Mouse (Mus musculus) small intestine, adult 2 months (tissue): ENCODE data around the gene Eif3b. TPM values are rescaled to one million over a fixed set of nuclear protein-coding genes. Genes with fewer than 3 reads are reported as not detected.
A peak's percentile ranks its signal among the peaks of the same experiment; 100 is the strongest.
"Not testable (repeated sequence)": the region's sequence is repeated elsewhere in the genome, so short reads cannot be mapped to it uniquely, and the experiment has no call there.

Source experiments
- H3K27ac ChIP-seq: fragments of 200-500 bp; 2 replicates; pipeline ENCODE4 v1.5.1; 2012; ENCODE audit warnings: low read depth, low read length, control low read depth, inconsistent platforms; ENCODE audit not compliant: insufficient read depth
- H3K27me3 ChIP-seq: fragments of 200-500 bp; 2 replicates; pipeline ENCODE4 v1.6.1; 2012; ENCODE audit warnings: mild to moderate bottlenecking, moderate library complexity, low read length, inconsistent platforms; ENCODE audit not compliant: control insufficient read depth, insufficient read depth
- H3K36me3 ChIP-seq: fragments of 200-500 bp; 2 replicates; pipeline ENCODE4 v1.6.1; 2012; ENCODE audit warnings: mild to moderate bottlenecking, low read length, control low read depth, inconsistent platforms; ENCODE audit not compliant: control insufficient read depth, insufficient read depth
- H3K4me1 ChIP-seq: fragments of 200-500 bp; 2 replicates; pipeline ENCODE4 v1.6.1; 2012; ENCODE audit warnings: low read length, inconsistent platforms, mixed read lengths; ENCODE audit not compliant: control insufficient read depth, insufficient read depth, insufficient read length
- H3K4me3 ChIP-seq: fragments of 200-500 bp; 2 replicates; pipeline ENCODE4 v1.5.1; 2012; ENCODE audit warnings: low read depth, mild to moderate bottlenecking, control low read depth, inconsistent platforms, low read length, moderate library complexity
- CTCF ChIP-seq: fragments of 200-500 bp; IDR thresholded peaks from 2 replicates; pipeline ENCODE4 v1.5.1; 2012; ENCODE audit warnings: low read depth, mild to moderate bottlenecking, control low read depth, inconsistent platforms, low read length, moderate library complexity, mixed read lengths; ENCODE audit not compliant: insufficient replicate concordance, insufficient read length; ENCODE audit errors: extremely low read depth
- POLR2A ChIP-seq: fragments of 200-500 bp; IDR thresholded peaks from 2 replicates; pipeline ENCODE4 v1.6.1; 2012; ENCODE audit warnings: low read depth, mild to moderate bottlenecking, control low read depth, inconsistent platforms, low read length, moderate library complexity
- WGBS: fragments of 180-500 bp; shearing (Covaris S2); methylation state at CpG from one replicate; pipeline ENCODE4 v1.1.7; 2018; 5-methylcytosine and 5-hydroxymethylcytosine counted together
- polyA plus RNA-seq: library from polyadenylated mRNA; depleted of rRNA; stranded (reverse); fragments of >200 nt; gene quantifications from 2 replicates; pipeline ENCODE4 v1.2.3, GENCODE M21; 2012

Gene Eif3b
- polyA plus RNA-seq, 1 experiment = 68.3 TPM

DNA sequence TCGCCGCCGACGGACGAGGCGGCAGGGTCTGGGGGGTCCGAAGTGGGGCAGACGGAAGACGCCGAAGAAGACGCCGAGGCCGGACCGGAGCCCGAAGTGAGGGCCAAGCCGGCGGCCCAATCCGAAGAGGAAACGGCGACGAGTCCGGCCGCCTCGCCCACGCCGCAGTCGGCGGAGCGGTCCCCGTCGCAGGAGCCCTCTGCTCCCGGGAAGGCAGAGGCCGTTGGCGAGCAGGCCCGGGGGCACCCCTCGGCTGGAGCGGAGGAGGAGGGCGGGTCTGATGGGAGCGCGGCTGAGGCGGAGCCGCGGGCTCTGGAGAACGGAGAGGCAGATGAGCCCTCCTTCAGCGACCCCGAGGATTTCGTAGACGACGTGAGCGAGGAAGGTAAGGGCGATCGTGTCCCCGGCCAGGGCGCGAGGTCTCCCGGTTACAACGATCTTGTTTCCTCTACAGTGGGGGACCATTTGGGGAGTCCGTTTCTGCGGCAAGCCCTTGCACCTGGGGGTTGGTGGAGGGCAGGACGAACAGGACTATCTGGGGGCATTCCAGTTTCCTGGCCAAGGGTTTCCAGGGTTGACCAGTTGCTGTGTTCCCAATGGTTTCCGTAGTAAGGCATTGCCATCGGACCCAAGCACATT, 433 bp downstream of the Eif3b start:
- peak overlapping the region; percentile 94 for H3K4me3 ChIP-seq
- peaks cover 4% of the 10 kb centered on the region; the same call in 1 of the 2 replicates for H3K4me1 ChIP-seq
- WGBS = 1% methylated on average over 62 of the region's 62 CpGs
- H3K36me3 ChIP-seq = no peaks in the 10 kb centered on the region; the same call in 1 of the 2 replicates
- H3K27ac ChIP-seq = peak overlapping the region; percentile 54; the same call in 1 of the 2 replicates
- TF ChIP-seq POLR2A = no peak
- no peak for TF ChIP-seq CTCF
- no peaks in the 10 kb centered on the region for H3K27me3 ChIP-seq

DNA sequence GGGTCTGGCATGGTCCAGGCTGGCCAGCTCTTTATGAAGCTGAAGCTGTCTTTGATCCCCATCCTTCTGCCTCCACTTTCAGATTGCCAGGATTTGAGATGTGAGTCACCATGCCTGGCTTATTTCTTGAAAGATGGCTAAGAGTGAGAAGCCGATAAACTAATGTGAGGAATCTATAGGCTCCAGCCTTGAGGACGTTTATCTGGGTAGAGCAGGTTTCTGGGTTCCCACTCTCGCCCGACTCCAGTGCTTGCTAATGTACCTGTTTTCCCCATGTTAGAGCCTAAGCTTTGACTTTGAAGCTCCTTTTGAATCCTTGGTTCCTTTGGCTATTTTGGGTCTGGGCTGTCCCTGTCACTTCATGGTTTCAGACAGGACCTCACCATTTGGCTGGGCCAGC, 1.5 kb downstream of the Eif3b start:
- Histone ChIP-seq H3K4me1 (peaks cover 4% of the 10 kb centered on the region; the same call in 1 of the 2 replicates), H3K4me3 (peak overlapping the region; percentile 11), H3K27ac (no peak overlapping the region), H3K27me3 (no peaks in the 10 kb centered on the region), H3K36me3 (peaks cover 3% of the 10 kb centered on the region; the same call in 1 of the 2 replicates)
- WGBS = 17% methylated on average over 4 of the region's 4 CpGs
- TF ChIP-seq CTCF (no peak), POLR2A (no peak)

- Histone ChIP-seq H3K4me3 (no peak overlapping the region), H3K36me3 (peaks cover 43% of the 10 kb centered on the region), H3K27ac (no peak overlapping the region), H3K27me3 (no peaks in the 10 kb centered on the region), H3K4me1 (peaks cover 4% of the 10 kb centered on the region; the same call in 1 of the 2 replicates)
- TF ChIP-seq CTCF (no peak), POLR2A (no peak)
- WGBS = 92% methylated on average over 17 of the region's 17 CpGs
These were observed 6.1 kb downstream of the Eif3b start for GRCm38 (mm10) chr5:140425016-140425783.

DNA sequence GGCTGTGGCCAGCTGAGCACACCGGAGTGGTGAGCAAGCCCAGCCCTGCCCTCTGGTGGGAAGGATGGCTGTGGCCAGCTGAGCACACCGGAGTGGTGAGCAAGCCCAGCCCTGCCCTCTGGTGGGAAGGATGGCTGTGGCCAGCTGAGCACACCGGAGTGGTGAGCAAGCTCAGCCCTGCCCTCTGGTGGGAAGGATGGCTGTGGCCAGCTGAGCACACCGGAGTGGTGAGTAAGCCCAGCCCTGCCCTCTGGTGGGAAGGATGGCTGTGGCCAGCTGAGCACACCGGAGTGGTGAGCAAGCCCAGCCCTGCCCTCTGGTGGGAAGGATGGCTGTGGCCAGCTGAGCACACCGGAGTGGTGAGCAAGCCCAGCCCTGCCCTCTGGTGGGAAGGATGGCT, 20.0 kb downstream of the Eif3b start:
- H3K4me1 ChIP-seq, H3K4me3 ChIP-seq, H3K27ac ChIP-seq, H3K27me3 ChIP-seq: not testable (repeated sequence)
- WGBS = 35% methylated on average over 2 of the region's 6 CpGs
- H3K36me3 ChIP-seq = peaks cover 65% of the 10 kb centered on the region

DNA sequence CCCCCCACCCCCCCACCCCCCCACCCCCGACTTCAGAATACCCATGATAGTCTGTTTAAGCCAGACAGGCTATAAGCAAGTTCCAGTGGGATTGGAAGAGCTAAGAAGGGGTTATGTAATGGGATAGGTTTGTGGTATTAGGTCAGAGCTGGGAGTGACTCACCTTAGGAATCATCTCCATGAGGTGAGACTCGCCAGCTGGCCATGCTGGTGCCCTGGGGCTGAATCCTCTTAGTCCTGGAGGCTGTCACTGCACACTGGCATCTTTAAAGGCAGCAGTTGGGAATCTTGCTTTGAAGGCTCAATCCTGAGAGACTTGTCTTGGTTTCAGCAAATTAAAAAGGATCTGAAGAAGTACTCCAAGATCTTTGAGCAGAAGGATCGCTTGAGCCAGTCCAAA, 22.3 kb downstream of the Eif3b start:
- Histone ChIP-seq H3K4me3 (no peak overlapping the region), H3K36me3 (peaks cover 60% of the 10 kb centered on the region), H3K27me3 (no peaks in the 10 kb centered on the region), H3K4me1 (peaks cover 2% of the 10 kb centered on the region; the same call in 1 of the 2 replicates), H3K27ac (no peak overlapping the region)
- no peak for TF ChIP-seq POLR2A
- no peak for TF ChIP-seq CTCF
- WGBS = 94% methylated on average over 3 of the region's 3 CpGs

GRCm38 (mm10) chr5:140444012-140444411, 24.9 kb downstream of the Eif3b start:
- Histone ChIP-seq H3K27ac (no peak overlapping the region), H3K36me3 (peaks cover 40% of the 10 kb centered on the region), H3K27me3 (no peaks in the 10 kb centered on the region), H3K4me3 (no peak overlapping the region), H3K4me1 (peaks cover 10% of the 10 kb centered on the region)
- TF ChIP-seq POLR2A (no peak), CTCF (no peak)
- WGBS = 57% methylated on average over 4 of the region's 4 CpGs

- no peak for TF ChIP-seq POLR2A
- no peak for TF ChIP-seq CTCF
- no peaks in the 10 kb centered on the region for H3K27me3 ChIP-seq
- H3K4me3 ChIP-seq = no peak within 1 kb of the TSS
- WGBS = 76% methylated on average over 5 of the region's 5 CpGs
- peaks cover 10% of the 10 kb centered on the region for H3K4me1 ChIP-seq
- H3K36me3 ChIP-seq = peaks cover 33% of the 10 kb centered on the region
- no peak within 1 kb of the TSS for H3K27ac ChIP-seq
These were observed 26.2 kb downstream of the Eif3b start, which contains the start of gene Gm4869 for GRCm38 (mm10) chr5:140445345-140445744. TSS of gene Gm4869 (plus strand) at chr5:140445645.

- no peak overlapping the region for H3K4me3 ChIP-seq
- peaks cover 10% of the 10 kb centered on the region for H3K4me1 ChIP-seq
- H3K36me3 ChIP-seq = peaks cover 28% of the 10 kb centered on the region
- H3K27ac ChIP-seq = no peak overlapping the region
- no peak for TF ChIP-seq POLR2A
- no peak for TF ChIP-seq CTCF
- 68% methylated on average over 7 of the region's 7 CpGs for WGBS
- no peaks in the 10 kb centered on the region for H3K27me3 ChIP-seq
These were observed 26.9 kb downstream of the Eif3b start for GRCm38 (mm10) chr5:140446054-140446453.
